Mouse (Mus musculus) cerebellum, adult 9-11 months (tissue): ENCODE measurements around the gene Gcg.

Experiments used
- DNase-seq: peaks from one replicate; pipeline ENCODE4 v3.0.0; 2022

Gene Gcg

DNA sequence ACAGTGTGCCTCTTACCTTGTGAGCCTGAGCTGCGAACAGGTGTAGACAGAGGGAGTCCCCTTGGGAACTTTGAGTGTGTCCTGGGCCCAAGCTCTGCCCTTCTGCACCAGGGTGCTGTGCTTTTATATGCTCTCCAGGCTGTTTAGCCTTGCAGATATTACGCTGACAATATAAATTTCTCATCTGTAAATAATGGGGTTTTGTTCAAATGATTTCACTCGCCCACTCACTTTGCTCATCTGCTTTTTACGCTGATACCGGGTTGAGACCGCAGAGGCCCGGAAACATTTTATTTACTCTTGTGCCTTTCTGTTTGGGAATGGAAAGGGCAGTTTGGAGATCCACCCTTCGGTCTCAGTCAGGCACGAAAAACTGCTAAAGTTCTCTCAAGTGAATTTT, at the start of gene Gcg:
TSS of gene Gcg (minus strand) at position 101 of the 400 bp plus-strand sequence.
- no peak for DNase-seq

DNA sequence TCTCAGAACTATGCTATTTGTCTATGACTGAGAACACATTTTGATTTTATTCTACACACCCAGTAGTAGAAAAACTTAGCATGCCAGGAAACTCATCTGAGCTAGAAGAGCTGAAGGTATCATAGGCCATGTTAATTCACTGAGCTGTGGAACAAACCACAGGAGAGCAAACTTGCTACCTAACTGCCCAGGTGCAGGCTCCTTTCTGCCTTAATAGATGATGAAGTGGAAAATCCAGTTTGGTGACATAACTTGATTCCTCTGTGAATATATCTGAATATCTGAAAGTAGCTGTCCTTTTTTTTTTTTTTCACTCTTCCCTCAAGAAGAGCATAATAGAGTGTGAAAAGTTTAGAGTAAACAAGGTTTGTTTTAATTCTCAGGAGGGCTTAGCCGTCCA, 47.6 kb upstream of the Gcg start:
- DNase-seq, result no peak

DNA sequence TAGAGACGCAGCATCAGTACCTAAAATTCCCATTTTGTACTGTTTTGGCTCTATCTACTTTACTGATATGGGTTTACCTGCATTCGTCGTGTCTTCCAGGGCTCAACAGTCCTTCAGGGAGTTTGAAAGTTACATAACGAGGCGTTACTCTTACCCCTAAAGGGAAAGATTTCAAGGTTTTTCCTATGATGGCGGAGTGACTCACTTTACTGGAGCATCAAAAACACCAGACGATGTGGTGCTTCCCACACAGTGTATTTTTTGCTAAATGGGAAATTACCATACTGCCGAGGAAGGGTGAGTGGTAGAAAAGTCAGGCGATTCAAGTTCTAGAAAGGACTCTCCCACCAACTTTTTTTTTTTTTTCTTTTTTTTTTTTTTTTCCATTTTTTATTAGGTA, 42.9 kb upstream of the Gcg start:
- DNase-seq, result no peak

DNA sequence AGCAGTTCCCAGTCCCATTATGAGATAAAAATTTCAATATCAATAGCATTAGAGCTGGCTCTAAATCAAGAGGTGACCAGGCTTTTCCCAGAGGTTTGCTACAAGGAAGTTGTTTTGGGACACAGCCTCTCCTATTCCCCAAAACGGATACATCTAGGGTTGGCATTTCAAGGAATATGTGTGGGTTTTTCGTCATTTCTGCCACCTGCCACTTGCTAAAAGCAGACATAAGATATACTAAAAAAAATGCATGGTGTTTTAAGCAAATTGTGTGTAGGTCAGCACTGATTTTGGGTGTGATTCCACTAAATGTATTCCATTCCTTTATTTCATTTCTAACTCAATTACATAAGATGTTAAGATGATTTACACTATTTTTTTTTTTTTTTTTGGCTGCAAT, 34.3 kb upstream of the Gcg start:
- no peak for DNase-seq

DNA sequence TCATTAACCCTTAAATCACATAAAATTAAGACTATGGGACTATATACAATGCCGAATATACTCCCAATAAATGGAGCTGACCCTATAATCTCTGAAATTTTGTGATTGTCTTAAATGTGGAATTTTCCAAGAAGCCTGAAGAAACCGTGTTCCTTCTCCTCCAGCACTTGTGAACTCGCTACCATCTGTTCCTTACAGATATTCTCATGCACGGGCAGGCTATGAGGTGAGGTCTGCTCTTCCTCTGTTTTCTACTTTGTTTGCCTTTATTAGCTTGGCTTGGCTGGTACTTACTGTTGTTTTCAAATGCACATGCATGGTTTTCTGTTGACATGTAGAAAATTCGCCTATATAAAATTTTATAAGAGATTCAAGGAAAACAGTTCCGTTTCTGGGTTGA, 31.0 kb upstream of the Gcg start:
- no peak for DNase-seq

DNA sequence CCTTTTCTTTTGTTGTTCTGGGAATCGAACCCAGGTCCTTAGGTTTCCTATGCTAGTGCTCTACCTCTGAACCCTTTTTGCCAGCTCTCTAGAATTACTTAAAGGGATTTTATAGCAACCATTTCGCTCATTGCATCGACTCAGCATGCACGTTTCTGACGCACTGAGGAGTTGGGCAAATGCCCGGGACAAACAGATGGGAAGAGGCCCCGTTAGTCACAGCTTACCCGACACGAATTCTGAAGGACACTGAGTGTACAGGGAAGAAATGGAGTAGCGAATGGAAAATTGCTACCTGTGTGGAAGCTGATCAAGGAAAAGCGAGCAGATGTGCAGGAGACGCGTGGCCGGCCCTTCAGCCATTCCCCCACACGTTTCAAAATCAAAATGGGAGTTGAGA, 30.0 kb upstream of the Gcg start:
- peak; percentile 54 for DNase-seq

DNA sequence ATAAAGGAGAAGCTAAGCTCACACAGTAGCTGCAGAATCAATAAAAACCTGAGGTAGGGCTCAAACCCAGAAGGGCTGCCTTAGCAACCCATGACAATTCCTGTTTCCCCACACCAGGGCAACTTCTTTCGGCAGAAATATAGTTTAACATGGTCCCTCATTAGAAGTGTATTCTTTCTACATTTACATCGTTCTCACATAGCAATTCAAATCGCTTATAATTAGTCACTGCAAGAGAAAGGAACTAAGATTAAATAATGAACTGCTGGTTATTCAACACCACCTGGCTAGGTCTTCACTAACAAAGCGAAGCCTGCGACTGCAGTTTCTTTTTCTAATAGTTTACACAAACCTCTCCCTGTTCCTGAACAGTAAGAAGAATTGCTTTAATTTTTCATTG, 23.7 kb upstream of the Gcg start:
- DNase-seq, result no peak

DNA sequence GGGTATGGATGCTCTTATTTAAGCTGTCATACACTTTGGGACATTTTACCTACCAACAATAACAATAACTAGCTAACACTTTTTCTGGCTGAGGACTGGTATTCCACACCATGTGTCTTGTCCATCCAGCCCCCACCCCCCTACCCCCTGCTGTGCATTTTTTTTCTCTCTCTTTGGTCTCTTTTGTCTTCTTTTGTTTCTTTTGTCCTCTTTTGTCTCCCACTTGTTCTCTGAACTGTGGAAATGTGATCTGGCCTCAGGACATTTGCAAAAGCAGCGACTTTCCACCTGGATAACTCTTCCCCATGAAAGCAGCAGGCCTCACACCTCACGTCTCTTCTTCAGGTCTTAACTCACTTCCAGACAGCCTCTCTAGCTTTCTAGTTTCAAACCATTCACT, 23.0 kb upstream of the Gcg start:
- no peak for DNase-seq

DNA sequence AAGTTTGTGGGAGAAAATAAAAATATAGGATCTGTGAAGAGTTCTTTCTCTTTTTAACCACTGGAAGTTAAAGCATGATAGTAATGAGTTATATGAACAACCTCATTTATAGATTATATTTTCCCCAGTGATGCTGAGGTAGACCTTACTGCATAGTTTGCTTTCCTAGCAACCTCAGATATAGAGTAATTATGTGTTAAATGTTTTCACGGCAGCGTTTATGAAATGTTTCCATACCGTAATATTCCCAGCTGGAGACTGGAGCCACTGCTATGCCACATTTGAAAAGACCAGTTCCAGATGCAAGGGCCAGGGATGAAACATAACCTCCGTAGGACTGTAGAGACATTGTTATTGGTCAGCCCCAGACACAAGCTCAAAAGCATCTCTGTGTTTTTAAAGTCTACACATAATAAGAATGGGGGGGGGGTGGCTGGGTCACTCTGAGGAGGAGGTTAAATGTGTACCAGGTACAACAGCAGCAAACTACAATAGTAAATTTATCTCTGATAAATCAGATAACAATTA, 20.9 kb upstream of the Gcg start:
- no peak for DNase-seq

DNA sequence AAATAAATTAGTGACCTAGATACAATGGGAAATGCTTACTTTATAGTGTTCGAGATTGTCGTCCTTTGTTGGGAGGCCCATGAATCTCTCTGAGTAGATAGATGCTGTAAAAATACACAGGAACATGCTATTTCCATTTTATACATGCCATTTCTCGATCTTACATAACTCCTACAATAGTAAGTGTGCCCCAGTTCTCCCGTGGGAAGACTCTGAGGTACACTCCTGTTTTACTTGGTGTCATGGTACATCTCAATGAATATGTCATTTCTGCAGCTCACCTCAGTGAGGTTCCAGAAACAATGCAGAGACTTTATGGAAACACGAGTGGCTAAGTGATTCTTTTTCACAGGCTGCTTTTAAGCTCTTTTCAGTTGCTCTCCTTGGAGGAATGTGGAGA, 19.9 kb upstream of the Gcg start:
- no peak for DNase-seq

DNA sequence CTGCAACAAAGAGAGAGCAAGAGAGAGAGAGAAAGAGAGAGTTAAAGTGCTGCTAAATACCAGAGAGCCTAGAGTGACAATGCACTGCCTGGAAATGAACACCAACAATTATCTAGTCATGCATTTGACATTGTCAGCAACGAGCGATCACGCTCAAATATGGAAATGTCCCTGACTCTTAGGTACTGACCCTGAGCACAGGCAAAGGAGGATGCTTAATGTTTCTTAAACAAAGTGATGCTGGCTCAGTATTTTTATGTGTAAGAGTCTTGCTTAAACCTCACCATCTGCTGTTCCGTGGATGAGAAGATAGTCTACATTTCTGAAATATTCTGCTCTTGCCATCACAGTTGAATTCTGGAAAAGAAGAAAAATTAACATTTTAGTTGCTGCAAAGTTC, 19.1 kb upstream of the Gcg start:
- DNase-seq, result no peak

DNA sequence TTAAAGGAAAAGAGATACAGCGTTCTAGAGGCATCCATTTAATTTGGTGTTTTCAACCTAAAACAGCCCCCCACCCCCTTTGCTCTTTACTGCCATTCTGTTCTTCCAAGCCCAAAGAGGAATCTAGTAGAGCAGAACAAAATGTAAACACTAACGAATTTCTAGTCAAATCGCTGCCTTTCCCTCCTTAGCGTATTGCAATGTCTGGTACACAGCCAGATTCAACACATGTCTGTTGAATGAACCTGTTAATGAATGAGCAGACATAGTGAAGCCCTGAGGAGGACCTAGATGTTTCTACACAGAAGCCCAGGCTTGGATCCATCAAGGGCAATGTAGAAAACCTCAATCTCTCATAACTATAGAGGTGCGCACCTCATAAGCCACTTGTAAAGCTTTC, 15.4 kb upstream of the Gcg start:
- no peak for DNase-seq

DNA sequence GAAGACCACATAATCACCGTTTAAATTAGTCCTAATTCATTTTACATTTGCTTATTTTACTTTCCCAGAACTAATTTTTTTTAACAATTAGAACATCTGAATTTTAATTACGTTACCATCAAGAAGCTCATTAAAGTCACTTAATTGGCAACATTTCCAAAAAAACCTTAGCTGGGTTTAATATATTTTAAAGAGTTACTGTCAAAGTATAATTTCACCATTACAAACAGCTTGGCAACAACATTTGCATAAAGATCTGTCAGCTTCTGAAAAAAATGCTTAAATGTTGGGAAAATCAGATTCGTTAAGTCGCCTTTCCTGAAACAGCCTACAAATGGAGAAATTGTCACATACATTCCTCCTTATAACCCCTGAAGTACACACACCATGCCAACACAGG, 14.6 kb upstream of the Gcg start:
- no peak for DNase-seq

DNA sequence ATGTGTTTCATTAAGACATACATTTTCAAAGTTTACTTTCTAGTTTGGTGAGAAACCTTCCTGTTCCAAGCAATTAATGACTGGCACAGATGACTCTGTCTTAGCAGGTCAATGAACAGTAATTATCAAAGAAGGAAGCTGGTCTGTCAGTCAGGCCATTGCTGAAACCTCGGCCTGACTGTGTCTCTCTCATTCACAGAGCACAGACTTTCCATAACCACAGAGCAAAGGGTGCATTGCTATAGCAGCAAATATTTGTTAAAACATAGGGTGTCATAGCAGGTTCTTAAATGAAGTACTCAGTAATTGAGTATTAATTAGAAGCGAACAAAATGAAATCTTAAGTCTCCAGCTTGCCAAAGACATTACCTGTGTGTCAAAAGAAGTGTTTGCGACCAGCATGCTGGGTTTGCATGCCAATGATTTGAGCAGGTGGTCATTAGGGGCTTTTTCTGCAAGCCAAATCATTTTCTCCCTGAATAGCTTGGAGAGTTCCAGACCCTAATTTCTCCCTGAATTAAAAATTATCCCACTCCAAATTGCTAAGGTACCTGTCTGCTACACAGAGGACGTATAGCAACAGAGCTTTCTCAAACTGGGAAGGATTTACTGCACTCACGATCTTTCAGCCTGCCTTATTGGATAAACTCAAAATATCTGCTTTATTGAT, 14.0 kb upstream of the Gcg start:
- no peak for DNase-seq

DNA sequence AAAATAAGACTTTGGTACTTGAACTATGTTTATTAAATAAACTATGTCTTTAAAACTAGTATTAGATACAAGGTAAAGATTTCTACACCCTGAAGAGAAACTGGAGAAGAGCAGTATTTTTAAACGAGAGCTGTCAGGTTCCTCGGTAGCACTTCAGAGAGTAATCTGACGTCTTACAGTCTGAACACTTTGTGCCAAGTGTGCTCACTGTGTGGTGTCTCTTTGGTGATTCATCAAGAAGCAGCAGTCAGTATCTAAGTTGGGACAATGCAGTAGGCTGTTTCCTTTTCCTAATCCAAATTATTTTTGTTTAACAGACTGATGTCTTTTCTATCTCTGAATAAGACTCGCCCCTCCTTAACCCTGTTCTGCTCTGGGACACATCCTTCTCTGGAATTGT, 12.0 kb upstream of the Gcg start:
- DNase-seq, result no peak

DNA sequence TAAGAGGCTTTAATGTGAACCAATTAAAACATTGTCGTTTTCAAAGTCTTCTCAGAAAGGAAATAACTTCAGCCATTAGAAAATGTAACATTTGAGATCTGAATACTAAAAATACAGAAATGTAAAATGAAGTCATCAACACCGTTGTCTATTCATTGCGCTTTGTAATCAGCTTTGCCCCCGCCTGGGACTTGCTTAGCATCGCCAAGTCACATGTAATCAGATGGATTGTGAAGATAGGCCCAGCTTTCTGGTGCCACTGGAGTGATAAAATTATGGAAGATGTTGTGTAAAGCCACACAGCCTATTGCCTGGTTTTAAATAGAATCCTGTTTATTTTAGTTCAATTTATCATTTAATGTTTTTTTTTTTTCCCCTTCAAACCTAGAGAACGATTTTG, 6.4 kb upstream of the Gcg start:
- no peak for DNase-seq

DNA sequence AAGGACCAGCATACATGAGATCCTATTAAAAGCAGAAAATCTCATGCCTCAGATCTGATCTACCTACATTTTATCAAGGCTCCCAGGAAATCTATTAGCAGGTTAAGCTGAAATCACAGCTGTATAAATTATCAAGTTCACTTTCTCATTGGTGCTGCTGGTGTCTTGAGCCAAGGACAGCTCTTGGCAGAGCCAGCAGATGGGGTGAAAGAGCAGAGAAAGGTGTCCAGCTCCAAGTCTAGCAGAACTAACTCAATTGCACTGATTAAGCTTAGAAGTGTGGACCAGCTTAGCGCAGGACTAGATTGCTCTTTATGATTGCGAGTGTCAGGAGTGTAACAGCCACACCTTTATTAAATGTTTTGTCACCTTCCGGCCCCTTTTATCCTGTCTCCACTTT, 1.5 kb upstream of the Gcg start:
- no peak for DNase-seq

DNA sequence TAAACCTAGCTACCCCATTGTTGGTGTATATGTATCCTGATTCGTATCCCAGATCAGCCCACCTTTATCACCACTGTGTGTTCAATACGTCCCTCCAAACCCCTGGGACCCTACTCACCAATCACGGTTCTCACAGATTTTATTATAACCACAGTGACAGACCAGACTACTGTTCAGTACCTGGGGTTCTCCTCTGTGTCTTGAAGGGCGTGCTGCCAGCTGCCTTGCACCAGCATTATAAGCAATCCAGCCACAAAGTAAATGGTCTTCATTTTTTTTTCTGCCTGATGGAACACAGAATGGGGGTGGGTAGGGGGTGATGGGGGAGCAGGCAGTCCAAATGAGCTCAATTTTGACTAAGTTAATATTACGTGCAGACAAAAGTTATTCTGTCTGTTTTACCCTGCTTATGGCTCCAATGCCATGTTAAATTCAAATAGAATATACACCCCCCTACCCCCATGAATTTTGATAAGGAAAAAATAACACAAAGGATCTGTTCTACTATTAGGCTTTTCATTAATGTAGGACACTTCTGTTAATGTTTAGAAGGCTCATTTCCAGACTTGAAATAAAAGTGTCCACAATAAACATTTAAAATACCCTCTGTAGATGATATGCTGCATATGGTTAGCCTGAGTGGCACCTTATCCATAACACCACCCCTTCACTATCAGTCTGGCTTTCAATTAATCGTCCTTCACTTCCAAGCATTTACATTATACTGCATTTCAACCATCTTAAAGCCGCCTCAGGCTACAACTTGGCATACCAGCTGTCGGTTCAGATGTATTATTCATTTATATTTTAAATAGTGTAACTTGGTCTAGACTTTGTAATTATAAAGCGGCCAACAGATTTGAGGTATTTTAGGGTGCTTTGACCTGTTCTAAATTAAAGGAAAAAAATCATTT, 2.9 kb downstream of the Gcg start:
- no peak for DNase-seq

DNA sequence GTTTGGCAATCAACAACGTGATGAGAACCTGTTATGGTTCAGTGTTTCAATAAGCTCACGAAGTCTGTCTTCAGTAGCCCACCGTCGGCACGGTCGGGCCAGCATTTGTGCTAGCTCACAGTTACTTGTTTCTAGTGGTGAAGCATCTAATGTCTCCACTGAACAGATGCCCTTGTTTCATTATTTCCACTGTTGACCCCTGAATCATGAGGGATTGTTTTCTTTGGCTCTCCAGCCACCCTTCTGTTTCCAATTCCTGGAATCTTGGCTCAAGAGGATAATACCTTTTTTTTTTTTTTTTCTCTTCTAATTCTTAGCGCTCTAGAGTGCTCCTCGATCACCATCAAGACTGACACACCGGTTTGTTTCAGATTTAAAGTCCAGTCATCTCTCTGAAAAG, 13.9 kb downstream of the Gcg start:
- no peak for DNase-seq

DNA sequence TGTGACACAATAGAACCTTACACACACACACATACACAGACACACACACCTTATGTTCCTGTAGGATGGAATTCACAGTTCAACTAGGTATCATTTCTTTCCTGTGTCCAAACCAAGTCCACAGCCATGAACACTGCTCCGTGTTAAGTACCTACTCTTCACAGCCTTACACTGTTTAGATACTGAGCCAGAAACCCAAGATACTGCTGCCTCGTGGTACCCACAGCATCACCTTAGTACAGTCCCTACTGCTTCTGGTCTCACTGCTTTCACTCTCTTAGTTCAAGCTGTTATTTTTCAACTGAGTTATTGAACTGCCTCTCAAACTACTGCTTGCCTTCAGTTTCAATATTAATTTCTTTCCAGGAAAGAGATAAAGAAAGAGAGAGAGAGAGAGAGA, 20.2 kb downstream of the Gcg start:
- no peak for DNase-seq

DNA sequence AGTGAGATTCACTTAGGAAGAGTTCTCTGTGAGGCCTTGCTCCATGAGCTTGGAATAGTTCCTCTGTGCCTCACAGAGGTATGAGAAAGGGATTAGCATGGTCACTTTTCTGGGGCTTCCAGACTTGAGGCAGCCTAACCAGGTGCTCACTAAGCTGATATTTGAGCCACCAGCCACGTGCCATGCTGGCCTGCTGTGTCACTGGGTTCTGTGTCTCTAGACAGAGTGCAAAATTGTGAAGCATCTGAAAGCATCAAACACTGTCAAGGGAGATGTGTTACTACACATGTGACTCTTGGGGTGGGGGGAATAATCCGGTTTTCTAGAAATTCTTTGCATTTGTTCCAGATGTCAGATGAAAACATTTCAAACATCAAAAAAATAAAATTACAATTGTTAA, 21.3 kb downstream of the Gcg start:
- DNase-seq, result no peak

DNA sequence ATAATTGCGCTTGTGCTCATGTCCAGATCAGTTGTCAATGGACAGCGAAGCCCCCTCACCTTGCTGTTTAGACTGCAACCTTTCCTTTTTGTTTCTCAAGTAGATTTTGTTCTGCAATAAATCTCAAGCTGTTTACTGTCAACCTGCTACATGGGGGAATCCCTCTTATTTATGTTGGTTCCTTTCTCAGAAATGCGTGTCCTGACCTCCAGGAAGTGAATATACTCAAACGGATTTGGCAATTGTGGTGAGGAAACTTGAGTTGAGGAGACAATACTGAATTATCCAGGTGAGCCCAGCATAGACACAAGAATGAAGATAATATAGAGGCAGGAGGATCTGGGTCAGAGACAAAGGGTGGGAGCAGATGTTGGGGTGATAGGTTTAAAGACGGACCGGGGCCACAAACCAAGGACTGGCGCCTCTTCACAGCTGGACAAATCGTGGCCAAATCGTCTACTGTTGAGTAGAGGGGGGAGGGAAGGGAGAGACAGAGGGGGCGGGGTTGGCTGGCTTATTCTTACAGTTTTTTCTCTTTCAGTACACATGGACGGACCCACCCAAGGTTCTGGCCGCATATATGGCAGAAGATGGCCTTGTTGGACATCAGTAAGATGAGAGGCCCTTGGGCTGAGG, 22.5 kb downstream of the Gcg start:
- no peak for DNase-seq

DNA sequence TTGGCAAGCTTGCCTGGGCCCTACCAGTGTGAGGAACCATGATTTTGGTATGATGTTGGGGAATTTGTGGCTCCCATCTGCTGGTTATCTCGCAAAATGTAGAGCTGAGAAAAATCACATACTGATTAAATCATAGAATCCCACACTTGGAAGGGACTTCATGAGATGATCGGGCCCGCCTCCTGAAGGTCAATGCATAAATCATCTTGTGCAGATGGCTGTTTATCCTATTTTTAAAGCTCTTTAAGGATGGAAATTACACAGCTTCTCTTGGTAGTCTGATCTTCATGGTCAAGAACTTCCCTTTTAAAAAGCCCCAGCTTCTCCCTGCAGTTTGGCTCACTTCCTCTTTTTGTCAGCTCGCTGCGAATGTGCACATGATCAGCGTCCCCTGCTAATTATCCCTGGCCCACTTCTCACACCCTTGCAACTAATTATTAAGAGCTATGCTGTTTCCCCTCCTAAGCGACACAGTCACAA, 23.2 kb downstream of the Gcg start:
- DNase-seq, result no peak
